Mouse (Mus musculus): ENCODE data around the gene Ddx52.

- TF ChIP-seq POLR2A (IDR thresholded peaks at IDR 0.05; ENCODE audit: insufficient read depth, low read depth, low read length) = no peak
- TF ChIP-seq CTCF (IDR thresholded peaks at IDR 0.05; ENCODE audit: insufficient read depth, low read depth, low read length) = no peak
These were observed 45.1 kb upstream of the Ddx52 start for GRCm38 (mm10) chr11:83896430-83897410.
